Mouse (Mus musculus) brain, embryonic 14.5 days (tissue): ENCODE measurements at regions not wholly inside any gene's neighbourhood (a gene's known extent, or its start where the extent isn't known, plus 50 kb on each side); places are given as distances from the start of the nearest gene placed in this dataset.

ENCODE experiments used
- CTCF ChIP-seq: fragments of 200-500 bp; IDR thresholded peaks from 2 replicates; pipeline ENCODE4 v1.5.1; 2012; ENCODE audit warnings: inconsistent platforms, mild to moderate bottlenecking, moderate library complexity, borderline replicate concordance; ENCODE audit not compliant: insufficient read depth, insufficient read length; ENCODE audit errors: extremely low read depth
- POLR2A ChIP-seq: fragments of 200-500 bp; IDR thresholded peaks from 2 replicates; pipeline ENCODE4 v1.6.1; 2012; ENCODE audit warnings: mild to moderate bottlenecking, inconsistent platforms, borderline replicate concordance; ENCODE audit not compliant: poor library complexity, insufficient read depth, insufficient read length, severe bottlenecking; ENCODE audit errors: extremely low read depth

- TF ChIP-seq CTCF: no peak
- TF ChIP-seq POLR2A: no peak
Measured at GRCm38 (mm10) chr6:48197696-48198378, 111.4 kb upstream of the Zfp746 start.
